Mouse (Mus musculus) gastrocnemius, postnatal 10 days (tissue): ENCODE data around the gene Gapdhs. TPM values are rescaled to one million over a fixed set of nuclear protein-coding genes. Genes with fewer than 3 reads are reported as not detected.

Source experiments
- total RNA-seq, 2 experiments: library from RNA; stranded (reverse); gene quantifications; 2 replicates each; pipeline ENCODE4 v1.2.3; 2021

Gene Gapdhs
- total RNA-seq, 2 experiments from 2014 or later, result not detected

Other genes starting within 250 kb of the Gapdhs start
- 1 to 10 TPM; 3.2 to 4.8 TPM for gene Arhgap33, start 208.6 kb downstream of the Gapdhs start, total RNA-seq
- gene Hspb6, start 191.5 kb downstream of the Gapdhs start, total RNA-seq, result 100 to 1,000 TPM; 304 to 323 TPM
- 1 to 10 TPM; 3.8 to 6.2 TPM for gene Proser3, start 191.4 kb downstream of the Gapdhs start, total RNA-seq
- 10 to 100 TPM; 11.0 to 16.3 TPM for gene Lin37, start 183.8 kb downstream of the Gapdhs start, total RNA-seq
- 10 to 100 TPM; 56.3 to 57.5 TPM for gene U2af1l4, start 180.4 kb downstream of the Gapdhs start, total RNA-seq
- 1 to 10 TPM; 1.5 to 2.3 TPM for gene Gm49396, start 180.3 kb downstream of the Gapdhs start, total RNA-seq
- 100 to 1,000 TPM in 1 of 2 experiments, 10 to 100 TPM in 1; 93.7 to 104 TPM for gene Psenen, start 180.1 kb downstream of the Gapdhs start, total RNA-seq
- 1 to 10 TPM; 1.4 to 2.3 TPM for gene Igflr1, start 178.3 kb downstream of the Gapdhs start, total RNA-seq
- 10 to 100 TPM; 21.4 to 26.8 TPM for gene Kmt2b, start 155.0 kb downstream of the Gapdhs start, total RNA-seq
- not detected for gene Zbtb32, start 144.8 kb downstream of the Gapdhs start, total RNA-seq
- under 1 TPM; 0.16 to 0.29 TPM for gene Upk1a, start 130.8 kb downstream of the Gapdhs start, total RNA-seq
- gene Cox6b1, start 117.5 kb downstream of the Gapdhs start, total RNA-seq, result 1,000 to 10,000 TPM; 1,178 to 1,379 TPM
- gene Etv2, start 107.8 kb downstream of the Gapdhs start, total RNA-seq, result not detected
- 10 to 100 TPM; 42.4 to 44.4 TPM for gene Rbm42, start 93.4 kb downstream of the Gapdhs start, total RNA-seq
- 1 to 10 TPM; 3.7 to 5.7 TPM for gene Haus5, start 78.7 kb downstream of the Gapdhs start, total RNA-seq
- gene Pmis2, start 72.1 kb downstream of the Gapdhs start, total RNA-seq, result 1 to 10 TPM; 1.3 to 1.5 TPM
- not detected for gene 2200002J24Rik, start 44.8 kb downstream of the Gapdhs start, total RNA-seq
- gene Atp4a, start 31.5 kb downstream of the Gapdhs start, total RNA-seq, result not detected
- 100 to 1,000 TPM; 166 to 178 TPM for gene Tmem147, start 14.1 kb downstream of the Gapdhs start, total RNA-seq
- 1 to 10 TPM; 3.5 to 5.8 TPM for gene Sbsn, start 7.8 kb upstream of the Gapdhs start, total RNA-seq
- gene Dmkn, start 20.1 kb upstream of the Gapdhs start, total RNA-seq, result under 1 TPM in 1 of 2 experiments, not detected in 1; 0.33 TPM
- gene Krtdap, start 44.2 kb upstream of the Gapdhs start, total RNA-seq, result 1 to 10 TPM; 3.4 to 6.0 TPM
- gene Ffar2, start 80.1 kb upstream of the Gapdhs start, total RNA-seq, result 1 to 10 TPM in 1 of 2 experiments, under 1 TPM in 1; 0.56 to 1.2 TPM
- not detected for gene Ffar3, start 112.5 kb upstream of the Gapdhs start, total RNA-seq
- not detected for gene Ffar1, start 117.9 kb upstream of the Gapdhs start, total RNA-seq
- 1 to 10 TPM in 1 of 2 experiments, not detected in 1; 2.3 TPM for gene Cd22, start 136.7 kb upstream of the Gapdhs start, total RNA-seq
- 10 to 100 TPM in 1 of 2 experiments, 1 to 10 TPM in 1; 8.4 to 10.4 TPM for gene Mag, start 171.2 kb upstream of the Gapdhs start, total RNA-seq
- gene Hamp2, start 181.0 kb upstream of the Gapdhs start, total RNA-seq, result not detected
- gene Hamp, start 200.4 kb upstream of the Gapdhs start, total RNA-seq, result not detected
- 10 to 100 TPM; 76.7 to 78.9 TPM for gene Usf2, start 213.1 kb upstream of the Gapdhs start, total RNA-seq
- gene Lsr, start 229.8 kb upstream of the Gapdhs start, total RNA-seq, result under 1 TPM; 0.49 to 0.72 TPM
- under 1 TPM in 1 of 2 experiments, not detected in 1; 0.18 TPM for gene Fam187b, start 230.1 kb upstream of the Gapdhs start, total RNA-seq